Mouse (Mus musculus) liver, embryonic 15.5 days (tissue): ENCODE measurements around the gene Tpst1. TPM values are rescaled to one million over a fixed set of nuclear protein-coding genes. Genes with fewer than 3 reads are reported as not detected.

Experiments
- ATAC-seq: fragments of 200-750 bp; cut with Nextera tagmentation; 2 replicates; pipeline ENCODE4 v1.8.0; 2017; ENCODE audit warnings: moderate number of reproducible peaks, mild to moderate bottlenecking, moderate library complexity; ENCODE audit not compliant: insufficient read depth
- H3K27ac ChIP-seq: fragments of 300-500 bp; sonication (generic); replicated peaks from 2 replicates; pipeline ENCODE4 v1.5.1; 2015; ENCODE audit warnings: mild to moderate bottlenecking, inconsistent platforms
- H3K27me3 ChIP-seq: fragments of 300-500 bp; sonication (generic); 2 replicates; pipeline ENCODE4 v1.6.1; 2015; ENCODE audit warnings: mild to moderate bottlenecking, inconsistent platforms
- H3K36me3 ChIP-seq: fragments of 300-500 bp; sonication (generic); replicated peaks from 2 replicates; pipeline ENCODE4 v1.6.1; 2015; ENCODE audit warnings: moderate library complexity, mild to moderate bottlenecking, inconsistent platforms
- H3K4me1 ChIP-seq: fragments of 300-500 bp; sonication (generic); replicated peaks from 2 replicates; pipeline ENCODE4 v1.6.1; 2015; ENCODE audit warnings: inconsistent platforms
- H3K4me2 ChIP-seq: fragments of 300-500 bp; sonication (generic); 2 replicates; pipeline ENCODE4 v1.6.1; 2015; ENCODE audit warnings: moderate library complexity, mild to moderate bottlenecking, inconsistent platforms
- H3K4me3 ChIP-seq: fragments of 300-500 bp; sonication (generic); replicated peaks from 2 replicates; pipeline ENCODE4 v1.5.1; 2015; ENCODE audit warnings: mild to moderate bottlenecking, inconsistent platforms
- H3K9ac ChIP-seq: fragments of 300-500 bp; sonication (generic); 2 replicates; pipeline ENCODE4 v1.6.1; 2015; ENCODE audit warnings: moderate library complexity, mild to moderate bottlenecking, inconsistent platforms
- H3K9me3 ChIP-seq: fragments of 300-500 bp; sonication (generic); replicated peaks from 2 replicates; pipeline ENCODE4 v1.6.1; 2016; ENCODE audit warnings: inconsistent platforms
- WGBS: fragments of 180-500 bp; shearing (Covaris S2); methylation state at CpG from one replicate; pipeline ENCODE4 v1.1.7; 2015; ENCODE audit warnings: mixed read lengths; ENCODE audit not compliant: insufficient replicate concordance; 5-methylcytosine and 5-hydroxymethylcytosine counted together
- polyA plus RNA-seq: library from polyadenylated mRNA; unstranded; fragments of >200 nt; fragmentation: Nextera tagmentation; extraction: Ambion mirVana; gene quantifications from 2 replicates; pipeline ENCODE4 v1.2.1, GENCODE M21; 2015

Gene Tpst1
- polyA plus RNA-seq, 1 experiment from 2014 or later = 22.6 TPM

- 49% methylated on average over 6 of the region's 6 CpGs for WGBS
- H3K4me2 ChIP-seq = peak overlapping the region; percentile 99
- H3K4me3 ChIP-seq = peak overlapping the region; percentile 81
- H3K4me1 ChIP-seq = peaks cover 45% of the 10 kb centered on the region
- H3K9ac ChIP-seq = peak overlapping the region; percentile 87; the same call in 1 of the 2 replicates
- H3K9me3 ChIP-seq = no peaks in the 10 kb centered on the region
- peaks cover 25% of the 10 kb centered on the region for H3K27me3 ChIP-seq
- 0 out of 2 replicates have a peak, but pooled peaks have one; percentile 1 for ATAC-seq
- peaks cover 7% of the 10 kb centered on the region for H3K36me3 ChIP-seq
- H3K27ac ChIP-seq = peak overlapping the region; percentile 26
Measured at GRCm38 (mm10) chr5:130078834-130079156, 5.7 kb downstream of the Tpst1 start.

- H3K27ac ChIP-seq = peak overlapping the region; percentile 72
- WGBS = 1% methylated on average over 86 of the region's 86 CpGs
- ATAC-seq = peak; percentile 92
Measured at GRCm38 (mm10) chr5:130079202-130080050, 6.3 kb downstream of the Tpst1 start.

GRCm38 (mm10) chr5:130080051-130080681, 7.0 kb downstream of the Tpst1 start:
- ATAC-seq = no peak
- Histone ChIP-seq H3K4me3 (peak overlapping the region; percentile 81), H3K27ac (no peak overlapping the region; the same call in 1 of the 2 replicates), H3K27me3 (peaks cover 25% of the 10 kb centered on the region), H3K36me3 (peaks cover 7% of the 10 kb centered on the region), H3K9ac (peak overlapping the region; percentile 87), H3K4me1 (peaks cover 46% of the 10 kb centered on the region), H3K4me2 (peak overlapping the region; percentile 99), H3K9me3 (no peaks in the 10 kb centered on the region)
- WGBS = 78% methylated on average over 16 of the region's 16 CpGs

More at GRCm38 (mm10) chr5:130079202-130080050, 6.3 kb downstream of the Tpst1 start:
- Histone ChIP-seq H3K27me3 (peaks cover 25% of the 10 kb centered on the region), H3K9me3 (no peaks in the 10 kb centered on the region), H3K4me2 (peak overlapping the region; percentile 99), H3K36me3 (peaks cover 7% of the 10 kb centered on the region), H3K9ac (peak overlapping the region; percentile 87), H3K4me1 (peaks cover 45% of the 10 kb centered on the region), H3K4me3 (peak overlapping the region; percentile 81)

- WGBS = 87% methylated on average over 8 of the region's 8 CpGs
- H3K27ac ChIP-seq = no peak overlapping the region
- peaks cover 10% of the 10 kb centered on the region for H3K36me3 ChIP-seq
- H3K9ac ChIP-seq = no peak overlapping the region
- no peak overlapping the region for H3K4me2 ChIP-seq
- no peaks in the 10 kb centered on the region for H3K9me3 ChIP-seq
- peaks cover 41% of the 10 kb centered on the region for H3K4me1 ChIP-seq
- no peak overlapping the region for H3K4me3 ChIP-seq
- H3K27me3 ChIP-seq = peaks cover 25% of the 10 kb centered on the region
- ATAC-seq = no peak
Measured at GRCm38 (mm10) chr5:130081181-130081881, 8.2 kb downstream of the Tpst1 start.

GRCm38 (mm10) chr5:130082431-130082830, 9.3 kb downstream of the Tpst1 start:
- no peak overlapping the region for H3K4me3 ChIP-seq
- peaks cover 38% of the 10 kb centered on the region for H3K4me1 ChIP-seq
- no peaks in the 10 kb centered on the region for H3K9me3 ChIP-seq
- H3K9ac ChIP-seq = no peak overlapping the region
- H3K27me3 ChIP-seq = peaks cover 17% of the 10 kb centered on the region
- H3K4me2 ChIP-seq = no peak overlapping the region
- peaks cover 10% of the 10 kb centered on the region for H3K36me3 ChIP-seq
- H3K27ac ChIP-seq = no peak overlapping the region
- WGBS = 57% methylated on average over 4 of the region's 4 CpGs
- no peak for ATAC-seq

- WGBS = 71% methylated on average over 3 of the region's 3 CpGs
- Histone ChIP-seq H3K27ac (no peak overlapping the region), H3K9ac (no peak overlapping the region), H3K4me2 (no peak overlapping the region), H3K9me3 (no peaks in the 10 kb centered on the region), H3K36me3 (peaks cover 10% of the 10 kb centered on the region), H3K27me3 (no peaks in the 10 kb centered on the region), H3K4me1 (peaks cover 32% of the 10 kb centered on the region), H3K4me3 (no peak overlapping the region)
- no peak for ATAC-seq
Measured at GRCm38 (mm10) chr5:130084271-130084670, 11.1 kb downstream of the Tpst1 start.

- Histone ChIP-seq H3K36me3 (peaks cover 6% of the 10 kb centered on the region; the same call in 1 of the 2 replicates), H3K4me2 (no peak overlapping the region), H3K9me3 (no peaks in the 10 kb centered on the region), H3K4me3 (no peak overlapping the region), H3K27me3 (no peaks in the 10 kb centered on the region), H3K27ac (no peak overlapping the region), H3K9ac (no peak overlapping the region), H3K4me1 (peaks cover 36% of the 10 kb centered on the region)
- WGBS = 82% methylated on average over 7 of the region's 7 CpGs
- no peak for ATAC-seq
Measured at GRCm38 (mm10) chr5:130088008-130088407, 14.9 kb downstream of the Tpst1 start.

GRCm38 (mm10) chr5:130088612-130089011, 15.5 kb downstream of the Tpst1 start:
- Histone ChIP-seq H3K9ac (no peak overlapping the region), H3K4me1 (peaks cover 36% of the 10 kb centered on the region), H3K4me3 (no peak overlapping the region), H3K4me2 (no peak overlapping the region), H3K36me3 (peaks cover 6% of the 10 kb centered on the region; the same call in 1 of the 2 replicates), H3K9me3 (no peaks in the 10 kb centered on the region), H3K27me3 (no peaks in the 10 kb centered on the region), H3K27ac (no peak overlapping the region)
- 79% methylated on average over 4 of the region's 4 CpGs for WGBS
- no peak for ATAC-seq

GRCm38 (mm10) chr5:130089177-130089576, 16.1 kb downstream of the Tpst1 start:
- no peak for ATAC-seq
- no peak overlapping the region for H3K27ac ChIP-seq

GRCm38 (mm10) chr5:130089626-130090393, 16.7 kb downstream of the Tpst1 start:
- no peak overlapping the region for H3K9ac ChIP-seq
- no peak overlapping the region for H3K27ac ChIP-seq
- H3K4me3 ChIP-seq = no peak overlapping the region
- 57% methylated on average over 18 of the region's 18 CpGs for WGBS
- ATAC-seq = peak; percentile 42; the same call in 1 of the 2 replicates
- peaks cover 33% of the 10 kb centered on the region for H3K4me1 ChIP-seq
- H3K36me3 ChIP-seq = peaks cover 6% of the 10 kb centered on the region; the same call in 1 of the 2 replicates
- peak overlapping the region; percentile 5; the same call in 1 of the 2 replicates for H3K4me2 ChIP-seq
- H3K27me3 ChIP-seq = no peaks in the 10 kb centered on the region
- H3K9me3 ChIP-seq = no peaks in the 10 kb centered on the region

More at GRCm38 (mm10) chr5:130089177-130089576, 16.1 kb downstream of the Tpst1 start:
- peaks cover 36% of the 10 kb centered on the region for H3K4me1 ChIP-seq
- H3K9me3 ChIP-seq = no peaks in the 10 kb centered on the region
- 26% methylated on average over 7 of the region's 7 CpGs for WGBS
- no peak overlapping the region for H3K9ac ChIP-seq
- no peak overlapping the region for H3K4me3 ChIP-seq
- H3K27me3 ChIP-seq = no peaks in the 10 kb centered on the region
- peak overlapping the region; percentile 5; the same call in 1 of the 2 replicates for H3K4me2 ChIP-seq
- H3K36me3 ChIP-seq = peaks cover 6% of the 10 kb centered on the region; the same call in 1 of the 2 replicates
